Mouse (Mus musculus): Measurements from ENCODE around the gene Lpar2.

- no peak for TF ChIP-seq POLR2A (IDR thresholded peaks at IDR 0.05; ENCODE audit: borderline replicate concordance, extremely low read depth, insufficient read depth, insufficient read length, poor library complexity, severe bottlenecking)
- no peak for TF ChIP-seq CTCF (IDR thresholded peaks at IDR 0.05; ENCODE audit: borderline replicate concordance, extremely low read depth, insufficient read depth, insufficient read length)
Observed at GRCm38 (mm10) chr8:69808864-69809403, 13.3 kb upstream of the Lpar2 start.
